Mouse (Mus musculus): ENCODE data around the gene Tnfsf13. TPM values are rescaled to one million over a fixed set of nuclear protein-coding genes. Genes with fewer than 3 reads are reported as not detected.
"Not testable (repeated sequence)": the region's sequence is repeated elsewhere in the genome, so short reads cannot be mapped to it uniquely, and the experiment has no call there.

Tnfsf13 gene
- total RNA-seq, 2 experiments from 2014 or later, result 5.0 to 23.0 TPM

GRCm38 (mm10) chr11:69706775-69707479 lies 21.3 kb upstream of the Tnfsf13 start:
- ATAC-seq (replicated peaks; ENCODE audit: low FRiP score, low TSS enrichment, poor library complexity, severe bottlenecking), result 0 out of 2 replicates have a peak, but pooled peaks have one; percentile 36

- no peak for ATAC-seq (replicated peaks; ENCODE audit: low FRiP score, low TSS enrichment, poor library complexity, severe bottlenecking)
These were observed 19.0 kb upstream of the Tnfsf13 start for GRCm38 (mm10) chr11:69704613-69705010.

- no peak for ATAC-seq (replicated peaks; ENCODE audit: low FRiP score, low TSS enrichment, poor library complexity, severe bottlenecking)
These were observed 18.4 kb upstream of the Tnfsf13 start for GRCm38 (mm10) chr11:69703814-69704612.

GRCm38 (mm10) chr11:69703381-69703780 lies 17.8 kb upstream of the Tnfsf13 start:
- not testable (repeated sequence) for ATAC-seq (replicated peaks; ENCODE audit: low FRiP score, low TSS enrichment, poor library complexity, severe bottlenecking)

- not testable (repeated sequence) for ATAC-seq (replicated peaks; ENCODE audit: low FRiP score, low TSS enrichment, poor library complexity, severe bottlenecking)
These were observed 17.3 kb upstream of the Tnfsf13 start for GRCm38 (mm10) chr11:69702886-69703285.

GRCm38 (mm10) chr11:69699595-69699994 lies 14.0 kb upstream of the Tnfsf13 start:
- no peak for ATAC-seq (replicated peaks; ENCODE audit: low FRiP score, low TSS enrichment, poor library complexity, severe bottlenecking)

- no peak for ATAC-seq (replicated peaks; ENCODE audit: low FRiP score, low TSS enrichment, poor library complexity, severe bottlenecking)
These were observed 13.0 kb upstream of the Tnfsf13 start for GRCm38 (mm10) chr11:69698574-69698973.

GRCm38 (mm10) chr11:69697396-69697795 lies 11.8 kb upstream of the Tnfsf13 start:
- no peak for ATAC-seq (replicated peaks; ENCODE audit: low FRiP score, low TSS enrichment, poor library complexity, severe bottlenecking)

- ATAC-seq (replicated peaks; ENCODE audit: low FRiP score, low TSS enrichment, poor library complexity, severe bottlenecking), result peak; percentile 21; the same call in 1 of the 2 replicates
These were observed 10.0 kb upstream of the Tnfsf13 start, which contains the start of the genes Tnfsf12 and Tnfsfm13 for GRCm38 (mm10) chr11:69695361-69696181. Tnfsf12 (minus strand) TSS chr11:69695849. Tnfsfm13 (minus strand) TSS chr11:69696098.

GRCm38 (mm10) chr11:69695046-69695360 lies 9.4 kb upstream of the Tnfsf13 start:
- 0 out of 2 replicates have a peak, but pooled peaks have one; percentile 11 for ATAC-seq (replicated peaks; ENCODE audit: low FRiP score, low TSS enrichment, poor library complexity, severe bottlenecking)

- no peak for ATAC-seq (replicated peaks; ENCODE audit: low FRiP score, low TSS enrichment, poor library complexity, severe bottlenecking)
These were observed 7.9 kb upstream of the Tnfsf13 start for GRCm38 (mm10) chr11:69693421-69693965.

GRCm38 (mm10) chr11:69692863-69693262 lies 7.3 kb upstream of the Tnfsf13 start:
- no peak for ATAC-seq (replicated peaks; ENCODE audit: low FRiP score, low TSS enrichment, poor library complexity, severe bottlenecking)

GRCm38 (mm10) chr11:69692196-69692811 lies 6.7 kb upstream of the Tnfsf13 start:
- no peak for ATAC-seq (replicated peaks; ENCODE audit: low FRiP score, low TSS enrichment, poor library complexity, severe bottlenecking)

- no peak for ATAC-seq (replicated peaks; ENCODE audit: low FRiP score, low TSS enrichment, poor library complexity, severe bottlenecking)
These were observed 4.3 kb upstream of the Tnfsf13 start for GRCm38 (mm10) chr11:69689891-69690290.

GRCm38 (mm10) chr11:69687061-69687460 lies 1.5 kb upstream of the Tnfsf13 start:
- ATAC-seq (replicated peaks; ENCODE audit: low FRiP score, low TSS enrichment, poor library complexity, severe bottlenecking), result no peak

- ATAC-seq (replicated peaks; ENCODE audit: low FRiP score, low TSS enrichment, poor library complexity, severe bottlenecking), result no peak
These were observed 793 bp upstream of the Tnfsf13 start for GRCm38 (mm10) chr11:69686377-69686776.

- ATAC-seq (replicated peaks; ENCODE audit: low FRiP score, low TSS enrichment, poor library complexity, severe bottlenecking), result no peak
These were observed 648 bp downstream of the Tnfsf13 start for GRCm38 (mm10) chr11:69684936-69685335.

GRCm38 (mm10) chr11:69684128-69684745 lies 1.3 kb downstream of the Tnfsf13 start:
- no peak for ATAC-seq (replicated peaks; ENCODE audit: low FRiP score, low TSS enrichment, poor library complexity, severe bottlenecking)

- no peak for ATAC-seq (replicated peaks; ENCODE audit: low FRiP score, low TSS enrichment, poor library complexity, severe bottlenecking)
These were observed 2.0 kb downstream of the Tnfsf13 start for GRCm38 (mm10) chr11:69683576-69683975.
